Mouse (Mus musculus) ovary, adult 18-20 months (tissue): ENCODE results near the gene Skiv2l.
"Not testable (repeated sequence)": the region's sequence is repeated elsewhere in the genome, so short reads cannot be mapped to it uniquely, and the experiment has no call there.

Experiments
- DNase-seq: peaks from one replicate; pipeline ENCODE4 v3.0.0; 2022; ENCODE audit warnings: low spot score, mixed read lengths

The Skiv2l gene

GRCm38 (mm10) chr17:34811275-34811674 is 38.7 kb downstream of the Skiv2l start:
- no peak for DNase-seq

GRCm38 (mm10) chr17:34810811-34811210 is 39.2 kb downstream of the Skiv2l start:
- DNase-seq, result not testable (repeated sequence)

GRCm38 (mm10) chr17:34810411-34810810 is 39.6 kb downstream of the Skiv2l start:
- not testable (repeated sequence) for DNase-seq

GRCm38 (mm10) chr17:34808599-34809205 is 41.3 kb downstream of the Skiv2l start:
- DNase-seq, result no peak

GRCm38 (mm10) chr17:34807176-34807575 is 42.8 kb downstream of the Skiv2l start:
- no peak for DNase-seq

- no peak for DNase-seq
Measured at GRCm38 (mm10) chr17:34804871-34805562, 45.0 kb downstream of the Skiv2l start.

GRCm38 (mm10) chr17:34804301-34804700 is 45.7 kb downstream of the Skiv2l start, which contains the start of gene Cyp21a1:
Gene Cyp21a1, minus strand, starts transcription at chr17:34804561.
- DNase-seq, result not testable (repeated sequence)

- not testable (repeated sequence) for DNase-seq
Measured at GRCm38 (mm10) chr17:34803367-34803766, 46.6 kb downstream of the Skiv2l start.

- DNase-seq, result not testable (repeated sequence)
Measured at GRCm38 (mm10) chr17:34802756-34803155, 47.3 kb downstream of the Skiv2l start.

- DNase-seq, result not testable (repeated sequence)
Measured at GRCm38 (mm10) chr17:34800781-34801305, 49.2 kb downstream of the Skiv2l start.

GRCm38 (mm10) chr17:34799531-34799925 is 50.5 kb downstream of the Skiv2l start:
- no peak for DNase-seq

- DNase-seq, result no peak
Measured at GRCm38 (mm10) chr17:34798866-34799530, 51.0 kb downstream of the Skiv2l start.

- DNase-seq, result not testable (repeated sequence)
Measured at GRCm38 (mm10) chr17:34798071-34798470, 51.9 kb downstream of the Skiv2l start.

GRCm38 (mm10) chr17:34797211-34797995 is 52.6 kb downstream of the Skiv2l start:
- DNase-seq, result not testable (repeated sequence)

GRCm38 (mm10) chr17:34796311-34797140 is 53.5 kb downstream of the Skiv2l start:
- no peak for DNase-seq

GRCm38 (mm10) chr17:34795633-34796032 is 54.4 kb downstream of the Skiv2l start:
- no peak for DNase-seq

- no peak for DNase-seq
Measured at GRCm38 (mm10) chr17:34795016-34795415, 55.0 kb downstream of the Skiv2l start.
